Mouse (Mus musculus) B cell, adult 67 days (primary cell): Measurements from ENCODE around the gene Arfgap3. TPM values are rescaled to one million over a fixed set of nuclear protein-coding genes. Genes with fewer than 3 reads are reported as not detected.

Source experiments
- total RNA-seq, 2 experiments: library from RNA; stranded (reverse); gene quantifications; 4 replicates each; pipeline ENCODE4 v1.2.4; 2023

The Arfgap3 gene
- 10 to 100 TPM; 13.3 to 13.5 TPM for total RNA-seq

GRCm38 (mm10) chr15:83349954-83350711 lies at the start of gene Arfgap3:
Gene Arfgap3, minus strand, starts transcription at chr15:83350247.

GRCm38 (mm10) chr15:83251176-83252004 lies 98.7 kb downstream of the Arfgap3 start, which contains the start of gene A4galt:
Gene A4galt, minus strand, starts transcription at chr15:83251774.

Other genes with a start within 250 kb of the Arfgap3 start
- 10 to 100 TPM; 85.0 to 87.1 TPM for gene Rrp7a, start 227.4 kb downstream of the Arfgap3 start, total RNA-seq
- gene Poldip3, start 200.9 kb downstream of the Arfgap3 start, total RNA-seq, result 100 to 1,000 TPM; 166 to 180 TPM
- gene Cyb5r3, start 177.7 kb downstream of the Arfgap3 start, total RNA-seq, result 10 to 100 TPM; 68.4 to 73.1 TPM
- gene A4galt, start 98.5 kb downstream of the Arfgap3 start, total RNA-seq, result under 1 TPM in 1 of 2 experiments, not detected in 1; 0.44 TPM
- 10 to 100 TPM; 63.7 to 71.2 TPM for gene Pacsin2, start 114.4 kb upstream of the Arfgap3 start, total RNA-seq
- 1 to 10 TPM; 7.1 to 8.5 TPM for gene Ttll1, start 160.6 kb upstream of the Arfgap3 start, total RNA-seq
- gene Bik, start 176.6 kb upstream of the Arfgap3 start, total RNA-seq, result not detected
- gene Tspo, start 213.3 kb upstream of the Arfgap3 start, total RNA-seq, result 10 to 100 TPM; 65.3 to 68.6 TPM
- gene Mcat, start 213.5 kb upstream of the Arfgap3 start, total RNA-seq, result 10 to 100 TPM; 24.8 to 25.0 TPM
- 1 to 10 TPM; 7.4 to 8.2 TPM for gene Ttll12, start 244.9 kb upstream of the Arfgap3 start, total RNA-seq